Mouse (Mus musculus) testis, adult 10 weeks (tissue): ENCODE data around the gene Amotl1. TPM values are rescaled to one million over a fixed set of nuclear protein-coding genes. Genes with fewer than 3 reads are reported as not detected.

ENCODE experiments used
- polyA plus RNA-seq: library from polyadenylated mRNA; stranded (reverse); fragments of 350-450 nt; fragmentation: Illumina TruSeq; extraction: RNeasy Lipid Tissue Mini Kit (QIAGEN cat#74804); gene quantifications from one replicate; pipeline ENCODE4 v1.2.3, GENCODE M21; 2014; ENCODE audit warnings: low read depth, low replicate concordance

The Amotl1 gene
- polyA plus RNA-seq, result 5.0 TPM

DNA sequence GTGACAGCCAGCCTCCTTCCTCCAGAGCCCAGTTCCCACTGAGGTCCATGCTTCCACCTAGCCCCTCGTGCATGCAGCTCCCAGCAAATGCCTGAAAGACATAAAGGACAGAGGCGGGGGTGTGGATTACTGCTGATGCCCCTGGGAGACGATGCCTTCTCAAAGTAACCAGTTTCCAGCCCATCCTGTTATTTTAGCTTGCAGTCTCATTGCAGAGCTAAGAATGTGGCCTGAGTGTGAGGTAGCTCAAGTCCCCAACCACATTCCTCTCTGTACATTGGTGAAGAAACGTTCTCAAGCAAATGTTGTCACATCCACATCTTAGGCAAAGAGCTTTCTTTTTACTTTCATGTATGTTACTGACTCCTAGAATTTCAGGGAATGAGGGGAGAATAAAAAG lies at the start of gene Amotl1:
Gene Amotl1, minus strand, starts transcription at position 101 of the 400 bp plus-strand sequence.

DNA sequence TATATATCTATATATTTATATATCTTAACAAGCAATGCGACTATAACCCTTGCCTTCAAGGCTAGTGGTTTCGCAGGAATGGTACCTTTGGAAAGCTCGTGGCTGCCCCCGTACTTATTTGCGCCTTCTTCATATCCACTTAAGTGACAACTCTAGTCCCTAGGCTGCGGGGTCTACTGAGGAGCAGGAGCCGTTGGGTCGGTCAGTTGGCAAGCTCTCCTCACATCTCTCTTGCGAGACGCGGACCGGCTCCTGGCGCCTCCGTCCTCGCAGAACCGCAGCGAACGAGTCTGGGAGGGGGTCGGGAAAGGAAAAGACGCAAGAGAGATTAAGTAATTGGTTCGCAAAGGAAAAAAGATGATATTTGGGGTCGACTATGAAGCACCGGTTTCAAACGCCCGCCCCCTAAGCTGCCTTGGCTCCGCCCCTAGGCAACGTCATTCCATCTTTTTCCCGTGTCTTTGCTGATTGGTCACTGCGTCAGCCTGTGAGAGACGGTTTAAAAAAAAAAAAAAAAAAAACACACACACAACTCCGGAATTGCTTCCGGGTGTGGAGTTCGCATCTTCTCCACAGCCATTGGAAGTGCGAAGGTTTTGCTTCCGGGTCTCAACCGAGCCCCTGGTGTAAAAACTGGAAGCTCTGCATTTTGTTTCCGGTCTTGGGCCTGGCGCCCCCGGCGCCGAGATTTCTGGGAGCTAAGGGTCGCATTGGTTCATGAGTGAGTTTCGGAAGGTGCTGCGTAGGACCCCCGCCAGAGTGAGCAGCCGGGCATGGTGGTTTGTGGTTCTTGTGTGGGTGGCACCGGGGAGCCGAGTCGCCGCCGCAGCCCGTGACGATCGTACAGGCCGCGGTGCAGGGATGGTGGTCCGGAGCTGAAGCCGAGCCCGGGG lies 144.6 kb downstream of the Amotl1 start, which contains the start of the genes Kdm4d and Cwc15:
Gene Kdm4d, minus strand, starts transcription at position 460 of the 893 bp plus-strand sequence.
Gene Cwc15, plus strand, starts transcription at position 595 of the 893 bp plus-strand sequence.

Other genes starting within 250 kb of the Amotl1 start
- gene Kdm4d, start 144.6 kb downstream of the Amotl1 start, polyA plus RNA-seq, result 39.3 TPM
- gene Cwc15, start 144.4 kb downstream of the Amotl1 start, polyA plus RNA-seq, result 189 TPM
- gene Piwil4, start 95.7 kb upstream of the Amotl1 start, polyA plus RNA-seq, result 0.14 TPM
- 0.50 TPM for gene Fut4, start 107.3 kb upstream of the Amotl1 start, polyA plus RNA-seq
- gene 1700012B09Rik, start 126.0 kb upstream of the Amotl1 start, polyA plus RNA-seq, result 364 TPM
- gene Mre11a, start 139.6 kb upstream of the Amotl1 start, polyA plus RNA-seq, result 83.5 TPM
- 149 TPM for gene Ankrd49, start 139.8 kb upstream of the Amotl1 start, polyA plus RNA-seq
- 0.04 TPM for gene Gpr83, start 215.2 kb upstream of the Amotl1 start, polyA plus RNA-seq